Mouse (Mus musculus) heart, embryonic 14.5 days (tissue): Measurements from ENCODE around the gene Dse. TPM values are rescaled to one million over a fixed set of nuclear protein-coding genes. Genes with fewer than 3 reads are reported as not detected.

Source experiments
- ATAC-seq: fragments of 200-750 bp; cut with Nextera tagmentation; 2 replicates; pipeline ENCODE4 v1.8.0; 2017; ENCODE audit warnings: low read depth, moderate TSS enrichment; ENCODE audit not compliant: insufficient number of reproducible peaks, insufficient read depth, low FRiP score
- H3K27ac ChIP-seq, 2 experiments: fragments of 200-500 bp in 1 of 2; fragments of 300-500 bp in 1 of 2; sonication (generic) in 1 of 2; replicated peaks in 1 of 2; 2 replicates each; pipeline ENCODE4 v1.5.1; 2012 to 2014; ENCODE audit warnings: low read depth in 2 of 2, low read length in 2 of 2, control low read depth in 1 of 2, mild to moderate bottlenecking in 1 of 2, mixed read lengths in 1 of 2; ENCODE audit not compliant: control insufficient read depth in 1 of 2, insufficient read depth in 1 of 2
- H3K27me3 ChIP-seq: fragments of 300-500 bp; sonication (generic); 2 replicates; pipeline ENCODE4 v1.6.1; 2014; ENCODE audit warnings: mild to moderate bottlenecking, low read length, control low read depth; ENCODE audit not compliant: control insufficient read depth, insufficient read depth
- H3K36me3 ChIP-seq: fragments of 300-500 bp; sonication (generic); 2 replicates; pipeline ENCODE4 v1.6.1; 2014; ENCODE audit warnings: mild to moderate bottlenecking, control low read depth, low read length, mixed read lengths; ENCODE audit not compliant: control insufficient read depth, insufficient read depth
- H3K4me1 ChIP-seq, 2 experiments: fragments of 200-500 bp in 1 of 2; fragments of 300-500 bp in 1 of 2; sonication (generic) in 1 of 2; 2 replicates each; pipeline ENCODE4 v1.6.1; 2012 to 2014; ENCODE audit warnings: low read length in 2 of 2, control low read depth in 1 of 2, mixed read lengths in 1 of 2; ENCODE audit not compliant: control insufficient read depth in 2 of 2, insufficient read depth in 2 of 2
- H3K4me2 ChIP-seq: fragments of 300-500 bp; sonication (generic); 2 replicates; pipeline ENCODE4 v1.6.1; 2014; ENCODE audit warnings: mild to moderate bottlenecking, low read length
- H3K4me3 ChIP-seq, 2 experiments: fragments of 200-500 bp in 1 of 2; fragments of 300-500 bp in 1 of 2; sonication (generic) in 1 of 2; 2 replicates each; pipeline ENCODE4 v1.5.1; 2012 to 2014; ENCODE audit warnings: low read length in 2 of 2, mild to moderate bottlenecking in 2 of 2, control low read depth in 1 of 2, low read depth in 1 of 2, moderate library complexity in 1 of 2; ENCODE audit not compliant: control insufficient read depth in 1 of 2, insufficient read depth in 1 of 2
- H3K9ac ChIP-seq: fragments of 300-500 bp; sonication (generic); 2 replicates; pipeline ENCODE4 v1.6.1; 2014; ENCODE audit warnings: mild to moderate bottlenecking, low read length
- H3K9me3 ChIP-seq: fragments of 300-500 bp; sonication (generic); 2 replicates; pipeline ENCODE4 v1.6.1; 2016; ENCODE audit warnings: low read length, control low read depth; ENCODE audit not compliant: control insufficient read depth
- WGBS: fragments of 180-500 bp; shearing (Covaris S2); extraction: QIAGEN DNeasy Blood & Tissue Kit; methylation state at CpG from one replicate; pipeline ENCODE4 v1.1.7; 2014; 5-methylcytosine and 5-hydroxymethylcytosine counted together
- polyA plus RNA-seq: library from polyadenylated mRNA; unstranded; fragments of >200 nt; fragmentation: Nextera tagmentation; extraction: Ambion mirVana; gene quantifications from 2 replicates; pipeline ENCODE4 v1.2.1, GENCODE M21; 2014

Gene Dse
- polyA plus RNA-seq, 1 experiment from 2014 or later, result 16.8 TPM

DNA sequence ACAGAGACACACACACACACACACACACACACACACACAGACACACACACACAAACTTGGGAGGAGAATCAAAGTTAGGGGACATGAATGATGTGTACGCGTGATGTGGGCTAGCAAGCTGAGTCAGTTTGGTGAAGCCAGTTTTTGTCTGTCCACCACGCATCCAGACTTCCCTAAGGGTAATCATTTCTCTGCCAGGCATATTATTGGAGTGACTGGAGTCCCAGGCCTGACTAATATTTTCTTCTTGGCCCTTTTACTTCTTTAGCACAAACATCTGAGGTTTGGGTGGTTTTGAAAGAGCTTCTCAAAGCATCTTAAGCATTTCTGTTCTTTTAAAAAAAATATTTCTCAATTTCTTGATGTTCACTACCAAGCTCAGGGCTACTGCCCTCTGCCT is 10.7 kb upstream of the Dse start:
- no peak for ATAC-seq
- H3K4me1 ChIP-seq, result peaks cover 0 to 8% of the 10 kb centered on the region in 2 experiments; a peak in 1 of 4 replicates

DNA sequence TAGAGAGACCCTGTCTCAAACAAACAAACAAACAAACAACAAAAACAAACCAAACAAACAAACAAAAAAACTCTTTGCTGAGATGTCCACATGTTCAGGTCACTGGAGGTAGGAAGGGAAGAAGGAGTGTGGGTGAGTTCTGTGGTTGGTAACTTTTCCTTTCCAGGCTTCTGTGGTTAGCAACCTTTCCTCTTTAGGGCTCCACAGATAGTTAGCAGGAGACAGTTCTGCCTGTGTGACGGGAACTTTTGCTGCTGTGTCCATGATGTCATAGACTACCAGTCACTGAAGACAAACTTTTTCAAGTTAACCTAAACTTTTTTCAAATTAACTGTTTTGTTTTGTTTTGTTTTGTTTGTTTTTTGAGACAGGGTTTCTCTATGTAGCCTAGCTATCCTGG is 8.2 kb upstream of the Dse start:
- Histone ChIP-seq H3K27me3 (no peaks in the 10 kb centered on the region), H3K9me3 (no peaks in the 10 kb centered on the region), H3K36me3 (no peaks in the 10 kb centered on the region), H3K4me2 (no peak overlapping the region), H3K4me3 (no peak overlapping the region), H3K9ac (no peak overlapping the region), H3K27ac (no peak overlapping the region), H3K4me1 (no peaks in the 10 kb centered on the region)
- 69% methylated on average over 1 of the region's 1 CpGs for WGBS
- ATAC-seq, result no peak

More for the DNA sequence above, 10.7 kb upstream of the Dse start:
- Histone ChIP-seq H3K4me3 (no peak overlapping the region), H3K9ac (no peak overlapping the region), H3K27me3 (no peaks in the 10 kb centered on the region), H3K27ac (no peak overlapping the region), H3K36me3 (no peaks in the 10 kb centered on the region), H3K9me3 (no peaks in the 10 kb centered on the region), H3K4me2 (no peak overlapping the region)
- 90% methylated on average over 3 of the region's 3 CpGs for WGBS

DNA sequence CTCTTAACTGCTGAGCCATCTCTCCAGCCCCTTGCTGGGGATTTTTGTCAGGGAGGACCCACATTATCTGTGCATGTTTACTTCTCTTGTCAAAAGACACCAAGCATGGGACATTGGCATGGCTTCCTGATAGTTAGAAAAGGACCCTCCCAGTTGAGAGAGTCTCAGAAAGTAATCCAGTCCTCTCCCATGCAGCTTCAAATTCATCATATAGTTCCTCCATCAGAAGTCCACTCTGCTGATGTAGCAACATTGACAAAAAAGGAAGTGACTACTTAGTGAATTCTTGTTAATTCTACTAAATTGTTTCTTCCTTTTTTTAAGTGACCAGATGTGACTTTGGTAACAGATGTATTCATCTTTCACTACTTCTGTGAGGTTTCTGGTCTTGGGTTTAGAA is 2.4 kb upstream of the Dse start:
- Histone ChIP-seq H3K27ac (no peak overlapping the region), H3K4me1 (peaks cover 0 to 6% of the 10 kb centered on the region in 2 experiments; a peak in 1 of 4 replicates), H3K27me3 (no peaks in the 10 kb centered on the region), H3K4me2 (no peak overlapping the region), H3K36me3 (no peaks in the 10 kb centered on the region), H3K9me3 (no peaks in the 10 kb centered on the region), H3K4me3 (no peak overlapping the region), H3K9ac (no peak overlapping the region)
- no peak for ATAC-seq

DNA sequence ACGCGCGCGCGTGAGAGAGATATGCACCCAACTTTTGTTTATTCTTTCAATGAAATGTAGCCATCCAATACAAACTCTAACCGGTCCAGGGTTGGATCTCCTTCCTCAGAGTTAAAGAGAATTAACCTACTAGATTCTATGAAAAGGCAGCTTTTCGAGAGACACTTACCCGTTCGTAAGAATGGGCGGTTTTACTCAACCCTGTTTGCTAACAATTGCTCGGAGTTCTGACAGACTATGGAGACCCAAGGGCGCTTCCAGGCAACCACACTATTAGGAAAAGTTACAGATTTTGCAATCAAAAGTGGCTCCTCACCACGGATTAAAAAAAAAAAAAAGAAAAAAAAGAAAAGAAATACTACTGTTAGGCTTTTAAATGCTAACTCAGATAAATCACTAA is 516 bp upstream of the Dse start:
- peak overlapping the region; percentile 92 for H3K9ac ChIP-seq
- peak overlapping the region; percentile 86 for H3K4me2 ChIP-seq
- 7% methylated on average over 13 of the region's 13 CpGs for WGBS
- H3K36me3 ChIP-seq, result no peaks in the 10 kb centered on the region
- ATAC-seq, result no peak
- H3K27me3 ChIP-seq, result no peaks in the 10 kb centered on the region
- H3K4me1 ChIP-seq, result peaks cover 0 to 6% of the 10 kb centered on the region in 2 experiments; a peak in 1 of 4 replicates
- H3K27ac ChIP-seq, result peak overlapping the region; percentile 90 to 91
- no peaks in the 10 kb centered on the region for H3K9me3 ChIP-seq
- H3K4me3 ChIP-seq, result peak overlapping the region; percentile 90 to 93

DNA sequence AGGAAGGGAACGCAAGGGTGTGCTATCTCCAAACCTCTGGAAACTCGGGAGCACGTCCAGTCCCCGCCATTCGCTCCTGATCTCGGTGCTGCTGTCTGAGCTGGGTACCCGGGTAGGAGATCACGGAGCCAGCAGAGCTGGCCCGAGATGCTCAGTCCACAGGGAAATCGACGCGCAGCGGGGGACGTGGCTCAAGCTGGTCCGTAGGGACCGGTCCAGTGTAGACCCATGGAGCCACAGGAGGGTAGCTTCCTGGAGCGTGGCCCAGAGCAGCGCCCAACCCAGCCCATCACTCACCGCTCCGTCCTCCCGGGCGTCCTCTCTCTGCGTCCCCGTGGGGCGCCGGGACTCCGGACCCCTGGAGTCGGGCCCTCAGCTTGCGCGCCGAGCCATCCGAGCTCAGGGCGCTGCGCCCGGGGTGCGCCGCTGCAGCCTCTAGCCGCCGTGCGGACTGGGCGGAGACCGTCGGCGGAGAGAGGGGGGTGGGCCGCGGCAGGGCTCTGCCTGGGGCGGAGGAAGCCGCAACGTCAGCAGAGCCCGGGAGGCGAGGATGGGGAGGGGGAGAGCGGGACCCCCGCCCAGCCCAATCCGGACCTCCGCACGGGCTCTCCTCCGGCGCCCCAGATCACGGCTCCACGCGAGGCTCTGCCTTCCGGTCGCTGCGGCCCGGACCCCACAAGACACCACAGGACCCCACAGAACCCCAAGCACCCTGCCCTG is 572 bp downstream of the Dse start:
- Histone ChIP-seq H3K4me2 (peak overlapping the region; percentile 86), H3K36me3 (no peaks in the 10 kb centered on the region), H3K4me3 (peak overlapping the region; percentile 90 to 93), H3K27ac (peak overlapping the region; percentile 90 to 91), H3K9me3 (no peaks in the 10 kb centered on the region), H3K4me1 (peaks cover 0 to 6% of the 10 kb centered on the region in 2 experiments; a peak in 1 of 4 replicates), H3K9ac (peak overlapping the region; percentile 92), H3K27me3 (no peaks in the 10 kb centered on the region)
- WGBS, result under 1% methylated on average over 65 of the region's 65 CpGs
- peak; percentile 93 for ATAC-seq

DNA sequence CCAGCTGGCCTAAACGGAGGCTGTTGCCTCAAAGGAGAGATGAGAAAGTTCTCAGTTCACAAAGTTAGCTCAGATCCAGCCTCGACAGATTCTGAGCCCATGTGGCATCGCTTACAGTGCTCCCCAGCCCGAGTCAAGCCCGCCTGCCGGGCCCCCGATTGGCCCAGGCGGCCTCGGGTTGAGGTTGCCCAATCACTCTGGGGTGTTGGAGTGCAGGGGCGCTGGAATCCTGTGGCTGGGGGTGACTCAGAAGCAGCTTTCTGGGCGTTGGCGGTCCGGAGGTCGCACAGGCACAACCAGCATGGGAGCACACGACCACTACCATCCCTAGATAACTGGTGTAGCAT is 1.1 kb downstream of the Dse start:
- Histone ChIP-seq H3K27ac (peak overlapping the region; percentile 90 to 91; a peak in 3 of 4 replicates), H3K9ac (peak overlapping the region; percentile 92), H3K4me3 (peak overlapping the region; percentile 90 to 93), H3K9me3 (no peaks in the 10 kb centered on the region), H3K36me3 (no peaks in the 10 kb centered on the region), H3K4me2 (peak overlapping the region; percentile 86), H3K27me3 (no peaks in the 10 kb centered on the region), H3K4me1 (peaks cover 0 to 6% of the 10 kb centered on the region in 2 experiments; a peak in 1 of 4 replicates)
- 1% methylated on average over 15 of the region's 15 CpGs for WGBS
- ATAC-seq, result no peak; the same call in 1 of the 2 replicates

DNA sequence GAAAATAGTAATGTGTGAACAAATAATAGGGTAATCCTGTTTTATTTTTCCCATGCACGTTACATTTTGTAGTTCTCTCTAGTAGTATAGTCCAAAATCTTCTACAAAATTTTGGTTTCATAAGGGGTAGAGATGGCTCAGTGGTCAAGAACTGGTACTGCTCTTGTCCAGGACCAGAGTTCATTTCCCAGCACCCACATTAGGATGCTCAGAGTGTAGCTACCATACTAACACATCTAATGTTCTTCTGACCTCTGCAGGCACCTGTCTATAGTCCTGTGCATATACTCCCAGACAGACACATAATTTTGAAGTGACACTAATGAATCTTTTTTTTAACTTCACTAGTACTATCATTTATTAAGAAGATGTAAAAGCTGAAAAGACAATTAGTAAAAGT is 1.7 kb downstream of the Dse start:
- Histone ChIP-seq H3K27me3 (no peaks in the 10 kb centered on the region), H3K4me2 (peak overlapping the region; percentile 86), H3K9ac (no peak overlapping the region), H3K4me3 (no peak overlapping the region), H3K4me1 (peaks cover 0 to 6% of the 10 kb centered on the region in 2 experiments; a peak in 1 of 4 replicates), H3K9me3 (no peaks in the 10 kb centered on the region), H3K36me3 (no peaks in the 10 kb centered on the region), H3K27ac (no peak overlapping the region)
- WGBS, result 95% methylated on average over 1 of the region's 1 CpGs
- ATAC-seq, result no peak

DNA sequence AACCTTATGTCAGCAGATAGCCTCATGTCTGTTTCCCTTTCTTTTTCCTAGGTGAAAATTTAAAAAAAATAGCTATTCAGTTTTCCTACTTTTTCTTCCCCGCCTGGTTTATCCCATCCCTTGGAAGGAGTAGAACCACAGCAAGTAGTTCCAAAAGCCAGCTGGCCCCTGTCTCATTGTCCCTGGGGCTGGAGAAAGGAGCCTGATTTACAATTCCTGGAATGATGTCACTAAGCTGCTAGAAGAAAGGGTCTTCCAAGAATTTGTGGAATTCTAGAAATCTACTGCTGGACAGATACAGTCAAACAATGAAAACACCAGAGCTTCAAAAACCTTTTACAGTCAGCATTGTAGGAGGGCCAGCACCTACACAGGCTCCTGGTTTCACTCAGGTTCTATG is 6.8 kb downstream of the Dse start:
- Histone ChIP-seq H3K9me3 (peaks cover 7% of the 10 kb centered on the region; the same call in 1 of the 2 replicates), H3K4me1 (peaks cover 10 to 19% of the 10 kb centered on the region in 2 experiments), H3K27ac (no peak overlapping the region), H3K4me3 (no peak overlapping the region), H3K4me2 (no peak overlapping the region), H3K36me3 (no peaks in the 10 kb centered on the region), H3K9ac (no peak overlapping the region), H3K27me3 (no peaks in the 10 kb centered on the region)
- WGBS, result 82% methylated on average over 1 of the region's 1 CpGs
- ATAC-seq, result no peak
